Mouse (Mus musculus): ENCODE results near the gene 4930407I10Rik. TPM values are rescaled to one million over a fixed set of nuclear protein-coding genes. Genes with fewer than 3 reads are reported as not detected.

4930407I10Rik gene
- total RNA-seq, 4 experiments from 2014 or later: not detected

- no peak for DNase-seq (ENCODE audit: low spot score)
Measured at GRCm38 (mm10) chr15:82052544-82052943, 6.4 kb upstream of the 4930407I10Rik start.

GRCm38 (mm10) chr15:82063909-82064308, 5.0 kb downstream of the 4930407I10Rik start:
- DNase-seq (ENCODE audit: low spot score): no peak

DNA sequence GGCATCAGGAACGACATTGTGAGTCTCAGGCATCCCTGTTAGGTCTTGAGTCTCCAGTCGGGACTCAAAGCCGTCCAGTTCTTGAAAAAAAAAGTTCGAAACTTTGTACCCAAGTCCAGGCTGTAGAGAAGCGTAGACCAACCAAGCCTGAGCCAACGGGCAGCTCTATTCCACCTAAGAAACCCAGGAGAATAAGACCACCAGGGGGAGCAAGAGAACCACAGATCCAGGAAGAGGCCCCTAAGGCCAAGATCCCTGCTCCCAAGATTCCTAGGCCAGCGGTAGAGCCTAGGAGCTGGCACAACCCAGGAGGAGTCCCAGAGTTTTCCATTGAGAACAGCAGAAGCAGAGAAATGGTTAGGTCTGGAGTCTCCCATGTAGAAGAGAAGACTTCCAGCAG, 6.6 kb downstream of the 4930407I10Rik start:
- peak; percentile 81 for DNase-seq (ENCODE audit: low spot score)

GRCm38 (mm10) chr15:82069898-82070297, 10.9 kb downstream of the 4930407I10Rik start, which contains the start of gene Mei1:
Mei1 (plus strand) TSS chr15:82069996.
- no peak for DNase-seq (ENCODE audit: low spot score)

GRCm38 (mm10) chr15:82071816-82072469, 13.0 kb downstream of the 4930407I10Rik start:
- no peak for DNase-seq (ENCODE audit: low spot score)

DNA sequence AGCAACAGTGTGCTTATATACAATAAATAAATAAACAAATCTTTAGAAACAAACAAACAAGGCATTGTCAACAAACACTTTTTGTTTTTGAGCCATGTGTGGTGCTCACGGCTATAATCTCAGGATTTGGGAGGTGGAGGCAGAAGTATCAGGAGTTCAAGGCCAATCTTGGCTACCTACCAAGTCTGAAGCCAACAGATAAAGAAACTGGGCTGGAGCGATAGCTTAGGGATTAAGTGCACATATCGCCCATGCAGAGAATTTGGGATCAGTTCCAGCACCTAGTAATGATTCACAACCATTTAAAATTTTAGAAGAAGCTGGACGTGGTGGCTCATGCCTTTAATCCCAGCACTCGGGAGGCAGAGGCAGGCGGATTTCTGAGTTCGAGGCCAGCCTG, 14.5 kb downstream of the 4930407I10Rik start:
- no peak for DNase-seq (ENCODE audit: low spot score)

- no peak for DNase-seq (ENCODE audit: low spot score)
Measured at GRCm38 (mm10) chr15:82079883-82080282, 20.9 kb downstream of the 4930407I10Rik start.

DNA sequence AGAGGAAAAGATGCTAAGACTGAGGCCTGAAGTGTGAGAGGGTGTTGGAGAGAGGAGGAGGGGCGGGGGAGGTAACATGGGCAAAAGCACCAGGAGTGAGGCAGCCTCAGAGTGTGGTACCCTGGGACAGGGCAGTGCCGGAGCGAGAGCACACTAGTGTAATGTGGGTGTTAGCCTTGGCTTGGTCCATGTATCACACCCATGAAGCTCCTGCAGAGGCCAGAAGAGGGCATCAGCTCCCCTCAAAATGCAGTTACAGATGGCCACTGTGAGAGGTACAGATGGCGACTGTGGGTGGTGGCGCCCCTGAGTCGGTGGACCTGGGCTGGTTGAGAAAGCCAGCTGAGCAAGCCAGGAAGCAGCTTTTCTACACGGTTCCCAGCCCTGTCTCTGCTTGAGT, 22.2 kb downstream of the 4930407I10Rik start:
- DNase-seq (ENCODE audit: low spot score): no peak

GRCm38 (mm10) chr15:82085606-82086005, 26.7 kb downstream of the 4930407I10Rik start:
- DNase-seq (ENCODE audit: low spot score): no peak

GRCm38 (mm10) chr15:82086131-82086530, 27.2 kb downstream of the 4930407I10Rik start:
- DNase-seq (ENCODE audit: low spot score): no peak

DNA sequence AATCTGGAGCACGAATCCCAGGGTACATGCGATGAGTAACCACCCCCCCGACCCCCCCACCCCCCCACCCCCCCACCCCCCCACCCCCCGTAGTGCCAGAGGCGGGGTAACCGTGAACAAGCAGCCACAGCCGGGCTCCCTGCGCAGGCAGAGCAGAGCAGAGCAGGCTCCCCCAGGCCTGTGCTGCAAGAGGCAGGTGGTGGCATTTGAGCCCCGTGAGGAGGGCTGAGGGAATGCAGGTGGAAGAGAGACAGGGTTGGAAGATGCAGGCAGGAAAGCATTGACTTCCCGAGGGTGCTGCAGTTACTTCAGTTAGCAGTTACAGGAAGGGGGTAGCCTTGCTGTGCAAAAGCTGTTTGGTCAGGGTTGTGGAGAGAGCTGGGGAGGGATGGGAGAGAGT, 28.3 kb downstream of the 4930407I10Rik start:
- no peak for DNase-seq (ENCODE audit: low spot score)

GRCm38 (mm10) chr15:82091061-82091460, 32.1 kb downstream of the 4930407I10Rik start:
- DNase-seq (ENCODE audit: low spot score): no peak

- DNase-seq (ENCODE audit: low spot score): no peak
Measured at GRCm38 (mm10) chr15:82106953-82107555, 48.1 kb downstream of the 4930407I10Rik start.

Other genes with a start within 250 kb of the 4930407I10Rik start
- 100 to 1,000 TPM in 1 of 4 experiments, 10 to 100 TPM in 3; 50.6 to 129 (median 74.7) TPM for gene Tob2, start 200.4 kb upstream of the 4930407I10Rik start, total RNA-seq (2022)
- gene Phf5a, start 187.2 kb upstream of the 4930407I10Rik start, total RNA-seq (2022): 10 to 100 TPM; 31.9 to 39.3 (median 33.9) TPM
- gene Aco2, start 186.8 kb upstream of the 4930407I10Rik start, total RNA-seq (2022): 1,000 to 10,000 TPM; 2,119 to 2,448 (median 2,260) TPM
- gene Polr3h, start 132.9 kb upstream of the 4930407I10Rik start, total RNA-seq (2022): 10 to 100 TPM in 1 of 4 experiments, 1 to 10 TPM in 3; 7.6 to 10.3 (median 9.6) TPM
- 100 to 1,000 TPM in 1 of 4 experiments, 10 to 100 TPM in 3; 64.7 to 103 (median 72.9) TPM for gene Csdc2, start 122.4 kb upstream of the 4930407I10Rik start, total RNA-seq (2022)
- gene Pmm1, start 98.2 kb upstream of the 4930407I10Rik start, total RNA-seq (2022): 10 to 100 TPM; 25.4 to 39.1 (median 28.2) TPM
- gene 1700029P11Rik, start 78.6 kb upstream of the 4930407I10Rik start, total RNA-seq (2022): not detected
- gene Xrcc6, start 71.3 kb upstream of the 4930407I10Rik start, total RNA-seq (2022): 10 to 100 TPM; 20.9 to 28.1 (median 26.8) TPM
- 10 to 100 TPM; 19.5 to 33.9 (median 28.2) TPM for gene Desi1, start 25.3 kb upstream of the 4930407I10Rik start, total RNA-seq (2022)
- gene Snu13, start 11.6 kb upstream of the 4930407I10Rik start, total RNA-seq (2022): 10 to 100 TPM; 43.0 to 55.5 (median 51.3) TPM
- not detected for gene Mei1, start 10.8 kb downstream of the 4930407I10Rik start, total RNA-seq (2022)
- 1 to 10 TPM; 3.5 to 4.5 (median 4.2) TPM for gene Ccdc134, start 68.8 kb downstream of the 4930407I10Rik start, total RNA-seq (2022)
- gene Srebf2, start 88.0 kb downstream of the 4930407I10Rik start, total RNA-seq (2022): 10 to 100 TPM; 20.0 to 25.1 (median 21.6) TPM
- gene Shisa8, start 153.7 kb downstream of the 4930407I10Rik start, total RNA-seq (2022): under 1 TPM in 1 of 4 experiments, not detected in 3; 0.26 TPM
- gene Tnfrsf13c, start 165.2 kb downstream of the 4930407I10Rik start, total RNA-seq (2022): under 1 TPM in 1 of 4 experiments, not detected in 3; 0.26 TPM
- gene Cenpm, start 185.6 kb downstream of the 4930407I10Rik start, total RNA-seq (2022): 1 to 10 TPM in 1 of 4 experiments, under 1 TPM in 3; 0.29 to 1.5 (median 0.44) TPM
- gene 1500009C09Rik, start 193.2 kb downstream of the 4930407I10Rik start, total RNA-seq (2022): not detected
- gene Sept3, start 215.7 kb downstream of the 4930407I10Rik start, total RNA-seq (2022): under 1 TPM; 0.16 to 0.90 (median 0.44) TPM
- gene Wbp2nl, start 239.8 kb downstream of the 4930407I10Rik start, total RNA-seq (2022): not detected

Measured in heart, adult 8-10 months (tissue).